Mouse (Mus musculus): ENCODE data around the gene Spx.

- no peak for TF ChIP-seq CTCF (IDR thresholded peaks at IDR 0.05; ENCODE audit: low read depth)
- TF ChIP-seq EP300 (optimal IDR thresholded peaks at IDR 0.05), result no peak
Observed at GRCm38 (mm10) chr6:142414597-142414996, 1.4 kb downstream of the Spx start.

All from stomach, postnatal 0 days (tissue).